Mouse (Mus musculus) MEL (cell line): ENCODE data around the gene Fbxw25.
A peak's percentile ranks its signal among the peaks of the same experiment; 100 is the strongest.

Source experiments
- BHLHE40 ChIP-seq: IDR thresholded peaks from 2 replicates; pipeline ENCODE4 v1.6.1; 2012; ENCODE audit warnings: low read depth, mild to moderate bottlenecking, inconsistent platforms, low read length, improper control_type of control experiment, borderline replicate concordance
- CTCF ChIP-seq, 3 experiments: IDR thresholded peaks in 2 of 3; conservative IDR thresholded peaks in 1 of 3; 2 replicates each; pipeline ENCODE4 v1.5.1; 2011 to 2012; ENCODE audit warnings: low read length in 3 of 3, low read depth in 2 of 3, mild to moderate bottlenecking in 2 of 3, improper control_type of control experiment in 1 of 3, inconsistent platforms in 1 of 3, mixed read lengths in 1 of 3, moderate library complexity in 1 of 3; ENCODE audit not compliant: control insufficient read depth in 1 of 3, insufficient read depth in 1 of 3, poor library complexity in 1 of 3, severe bottlenecking in 1 of 3
- EP300 ChIP-seq, 2 experiments: IDR thresholded peaks; 2 replicates each; pipeline ENCODE4 v1.6.1; 2011; ENCODE audit warnings: improper control_type of control experiment in 2 of 2, low read length in 2 of 2, low read depth in 1 of 2, mild to moderate bottlenecking in 1 of 2
- GABPA ChIP-seq: IDR thresholded peaks from 2 replicates; pipeline ENCODE4 v1.6.1; 2012; ENCODE audit warnings: low read depth, mild to moderate bottlenecking, inconsistent platforms, low read length, improper control_type of control experiment, moderate library complexity
- GATA1 ChIP-seq: IDR thresholded peaks from 2 replicates; pipeline ENCODE4 v1.6.1; 2011; ENCODE audit warnings: low read depth, low read length, improper control_type of control experiment
- MAX ChIP-seq: IDR thresholded peaks from 2 replicates; pipeline ENCODE4 v1.6.1; 2011; ENCODE audit warnings: low read length, improper control_type of control experiment
- MEF2A ChIP-seq: IDR thresholded peaks from 2 replicates; pipeline ENCODE4 v1.6.1; 2014; ENCODE audit warnings: low read depth, mild to moderate bottlenecking, inconsistent platforms, low read length, improper control_type of control experiment; ENCODE audit not compliant: poor library complexity, insufficient replicate concordance, severe bottlenecking; ENCODE audit errors: extremely low read depth
- POLR2A ChIP-seq, 2 experiments: IDR thresholded peaks; 2 replicates each; pipeline ENCODE4 v1.6.1; 2011 to 2012; ENCODE audit warnings: low read length in 2 of 2, mild to moderate bottlenecking in 2 of 2, control low read depth in 1 of 2, improper control_type of control experiment in 1 of 2, low read depth in 1 of 2, moderate library complexity in 1 of 2; ENCODE audit not compliant: control insufficient read depth in 1 of 2, insufficient read depth in 1 of 2, poor library complexity in 1 of 2
- UBTF ChIP-seq: IDR thresholded peaks from 2 replicates; pipeline ENCODE4 v1.6.1; 2012; ENCODE audit warnings: low read depth, mild to moderate bottlenecking, inconsistent platforms, low read length, improper control_type of control experiment, moderate library complexity, borderline replicate concordance; ENCODE audit not compliant: insufficient read depth

DNA sequence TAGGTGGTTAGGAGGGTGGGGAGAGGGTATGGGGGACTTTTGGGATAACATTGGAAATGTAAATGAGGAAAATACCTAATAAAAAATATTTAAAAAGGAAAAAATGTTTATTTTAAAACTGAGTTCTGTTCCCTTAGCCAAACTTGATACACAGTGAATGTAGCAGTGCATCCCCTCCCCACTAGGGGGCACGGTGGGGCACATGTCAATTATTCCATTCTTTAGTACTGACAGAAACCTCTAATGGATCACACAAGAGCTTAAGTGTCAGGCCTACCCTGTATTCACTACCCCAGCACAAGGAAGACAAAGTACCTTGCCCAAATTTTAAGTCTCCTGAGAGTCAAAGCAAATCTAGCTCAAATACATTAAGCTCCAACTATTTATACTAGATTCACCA is 20.8 kb upstream of the Fbxw25 start:
- TF ChIP-seq GATA1 (no peak), UBTF (no peak), CTCF (IDR thresholded peaks at IDR 0.05 in 2 of 3, conservative IDR thresholded peaks at IDR 0.05 in 1 of 3; ENCODE audit: control insufficient read depth in 1 of 3, insufficient read depth in 1 of 3, low read depth in 2 of 3, low read length in 3 of 3, poor library complexity in 1 of 3, severe bottlenecking in 1 of 3) (peak; percentile 51 to 67 (median 64); a peak in 5 of 6 replicates), MEF2A (no peak), POLR2A (IDR thresholded peaks at IDR 0.05; ENCODE audit: control insufficient read depth in 1 of 2, insufficient read depth in 1 of 2, low read depth in 1 of 2, low read length in 2 of 2, poor library complexity in 1 of 2) (no peak), BHLHE40 (no peak), EP300 (IDR thresholded peaks at IDR 0.05; ENCODE audit: low read depth in 1 of 2, low read length in 2 of 2) (no peak), GABPA (no peak), MAX (no peak)
